Mouse (Mus musculus): Measurements from ENCODE around the gene Inka2. TPM values are rescaled to one million over a fixed set of nuclear protein-coding genes. Genes with fewer than 3 reads are reported as not detected.

Gene Inka2
- polyA plus RNA-seq, 2 experiments from 2014 or later, result 1.7 to 2.4 TPM

GRCm38 (mm10) chr3:105732360-105732759 lies 28.0 kb downstream of the Inka2 start:
- ATAC-seq, result no peak

- no peak for ATAC-seq
Measured at GRCm38 (mm10) chr3:105733538-105733937, 29.1 kb downstream of the Inka2 start.

- ATAC-seq, result no peak
Measured at GRCm38 (mm10) chr3:105735285-105735684, 30.9 kb downstream of the Inka2 start.

GRCm38 (mm10) chr3:105736148-105736547 lies 31.7 kb downstream of the Inka2 start:
- no peak for ATAC-seq

GRCm38 (mm10) chr3:105737070-105737469 lies 32.7 kb downstream of the Inka2 start:
- no peak for ATAC-seq

GRCm38 (mm10) chr3:105737666-105738065 lies 33.3 kb downstream of the Inka2 start:
- ATAC-seq, result no peak

GRCm38 (mm10) chr3:105746542-105746941 lies 42.1 kb downstream of the Inka2 start:
- ATAC-seq, result no peak

GRCm38 (mm10) chr3:105750810-105751209 lies 46.4 kb downstream of the Inka2 start:
- no peak for ATAC-seq

- no peak for ATAC-seq
Measured at GRCm38 (mm10) chr3:105754184-105754583, 49.8 kb downstream of the Inka2 start.

GRCm38 (mm10) chr3:105755123-105755522 lies 50.7 kb downstream of the Inka2 start:
- ATAC-seq, result no peak

- peak; percentile 68 for ATAC-seq
Measured at GRCm38 (mm10) chr3:105756505-105756904, 52.1 kb downstream of the Inka2 start.

GRCm38 (mm10) chr3:105757323-105758083 lies 53.1 kb downstream of the Inka2 start:
- ATAC-seq, result no peak

GRCm38 (mm10) chr3:105758098-105758497 lies 53.7 kb downstream of the Inka2 start:
- ATAC-seq, result no peak

GRCm38 (mm10) chr3:105758658-105759057 lies 54.3 kb downstream of the Inka2 start:
- ATAC-seq, result no peak

- ATAC-seq, result no peak
Measured at GRCm38 (mm10) chr3:105760063-105760462, 55.7 kb downstream of the Inka2 start.

- peak; percentile 95 for ATAC-seq
Measured at GRCm38 (mm10) chr3:105763132-105763851, 58.9 kb downstream of the Inka2 start.

GRCm38 (mm10) chr3:105768529-105768928 lies 64.1 kb downstream of the Inka2 start:
- ATAC-seq, result peak; percentile 84

GRCm38 (mm10) chr3:105769380-105769779 lies 65.0 kb downstream of the Inka2 start:
- no peak for ATAC-seq

Other genes with a start within 250 kb of the Inka2 start
- 1 to 10 TPM; 9.7 to 9.8 TPM for gene Ddx20, start 17.0 kb upstream of the Inka2 start, polyA plus RNA-seq (2017; shearing (Covaris generic))
- gene Rap1a, start 96.7 kb downstream of the Inka2 start, polyA plus RNA-seq (2017; shearing (Covaris generic)), result 100 to 1,000 TPM; 168 to 210 TPM
- under 1 TPM in 1 of 2 experiments, not detected in 1; 0.71 TPM for gene Adora3, start 166.3 kb downstream of the Inka2 start, polyA plus RNA-seq (2017; shearing (Covaris generic))
- not detected for gene Tmigd3, start 166.3 kb downstream of the Inka2 start, polyA plus RNA-seq (2017; shearing (Covaris generic))
- gene I830077J02Rik, start 228.1 kb downstream of the Inka2 start, polyA plus RNA-seq (2017; shearing (Covaris generic)), result under 1 TPM in 1 of 2 experiments, not detected in 1; 0.46 TPM